Mouse (Mus musculus): Measurements from ENCODE around the gene Pde7b.

The Pde7b gene

DNA sequence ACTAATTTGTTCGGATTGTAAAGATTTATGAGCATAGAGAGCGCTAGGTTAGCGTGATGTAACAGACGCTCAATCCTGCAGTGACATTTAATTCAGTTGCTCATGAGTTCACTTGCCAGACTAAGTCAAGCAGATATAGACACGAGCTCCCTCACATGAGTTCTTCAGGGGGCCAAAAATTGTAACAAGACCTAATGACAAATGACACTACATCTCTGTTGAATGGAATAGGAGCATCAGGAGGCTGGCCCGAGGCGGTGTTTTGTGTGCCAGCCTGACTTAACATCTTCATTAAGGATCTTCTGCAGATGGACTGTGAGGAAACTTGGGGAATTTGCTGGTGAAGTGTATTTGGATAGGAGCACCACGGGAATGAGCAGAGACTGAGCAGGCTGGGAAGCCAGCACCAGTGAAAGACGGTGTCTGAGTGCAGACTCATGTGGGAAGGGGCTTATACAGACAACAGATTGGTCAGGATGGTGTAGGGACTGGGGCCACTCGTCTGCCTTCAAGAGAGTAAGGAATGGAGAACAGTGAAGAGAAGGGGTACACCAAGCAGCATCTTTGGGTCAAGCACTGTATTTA lies 303.5 kb downstream of the Pde7b start:
- DNase-seq (ENCODE audit: low read depth, low spot score) = no peak

GRCm38 (mm10) chr10:20420296-20420695 lies 304.6 kb downstream of the Pde7b start:
- DNase-seq (ENCODE audit: low read depth, low spot score) = no peak

DNA sequence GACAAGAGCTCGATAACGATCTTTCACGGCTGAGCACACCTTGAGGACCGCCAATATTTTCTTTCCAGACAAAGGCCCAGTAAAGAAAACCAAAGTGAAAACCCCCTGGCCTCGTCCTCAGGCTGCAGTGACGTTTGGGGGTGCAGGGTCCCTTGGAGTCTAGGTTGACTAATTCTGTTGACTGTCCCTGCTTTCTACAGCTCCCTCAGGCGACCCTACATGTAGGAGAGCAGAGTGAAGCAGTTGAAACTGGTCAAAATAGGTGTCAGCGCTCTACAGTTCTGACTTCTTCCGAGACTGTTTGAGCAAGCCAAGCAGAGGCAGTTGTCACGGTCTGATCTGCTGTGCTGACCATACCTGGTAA lies 306.0 kb downstream of the Pde7b start:
- no peak for DNase-seq (ENCODE audit: low read depth, low spot score)

DNA sequence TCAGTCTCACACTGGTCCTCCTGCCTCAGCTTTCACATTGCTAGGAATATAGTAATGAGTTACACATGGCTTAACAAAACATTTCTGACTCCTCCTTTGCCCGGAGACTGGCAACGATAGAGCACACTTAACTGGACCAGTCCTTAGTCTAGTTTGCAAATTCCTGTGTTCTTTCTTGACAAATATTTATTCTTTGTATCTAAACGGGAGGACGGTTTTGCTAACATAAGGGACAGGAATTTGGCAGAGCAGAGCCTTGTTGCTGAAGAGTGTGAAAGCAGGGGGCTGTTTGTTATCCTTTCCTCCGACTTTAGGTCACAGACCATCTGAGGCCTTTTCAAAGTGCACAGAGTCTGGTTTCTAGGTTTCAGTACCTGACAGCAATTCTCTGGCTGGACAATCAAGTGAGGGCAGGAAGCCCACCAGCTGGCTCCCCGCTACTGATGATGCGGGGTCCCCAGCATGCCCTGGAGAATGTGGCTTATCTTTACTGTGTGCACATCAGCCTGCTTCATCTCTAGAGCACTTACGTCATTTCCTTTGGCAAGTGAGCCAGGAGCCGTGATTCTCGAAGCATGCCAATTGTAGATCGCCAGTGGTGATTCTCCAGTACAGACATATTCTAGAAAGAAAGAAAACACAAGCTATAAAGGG lies 306.5 kb downstream of the Pde7b start:
- no peak for DNase-seq (ENCODE audit: low read depth, low spot score)

DNA sequence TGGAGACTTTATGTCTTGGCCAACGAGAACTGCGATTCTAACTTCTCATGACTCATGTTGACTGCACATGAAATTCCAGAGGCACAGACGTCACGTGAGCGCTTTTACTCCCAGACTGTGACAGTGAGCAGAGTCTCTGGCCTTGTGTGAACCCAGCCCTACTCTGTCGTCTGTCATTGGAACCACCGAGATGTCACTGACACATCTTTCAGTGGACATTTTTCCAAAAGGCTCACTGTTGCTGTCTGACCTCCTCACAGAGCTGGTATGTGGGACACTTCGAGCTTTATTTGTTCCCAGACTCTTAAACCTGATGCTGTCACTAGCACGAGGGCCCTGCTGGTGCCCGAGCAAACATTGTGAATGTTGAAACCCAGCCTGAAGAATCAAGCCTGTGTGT lies 315.7 kb downstream of the Pde7b start:
- no peak for DNase-seq (ENCODE audit: low read depth, low spot score)

- DNase-seq (ENCODE audit: low read depth, low spot score) = no peak
Observed at GRCm38 (mm10) chr10:20408336-20408735, 316.5 kb downstream of the Pde7b start.

- DNase-seq (ENCODE audit: low read depth, low spot score) = no peak
Observed at GRCm38 (mm10) chr10:20405471-20405870, 319.4 kb downstream of the Pde7b start.

- no peak for DNase-seq (ENCODE audit: low read depth, low spot score)
Observed at GRCm38 (mm10) chr10:20402941-20403340, 321.9 kb downstream of the Pde7b start.

DNA sequence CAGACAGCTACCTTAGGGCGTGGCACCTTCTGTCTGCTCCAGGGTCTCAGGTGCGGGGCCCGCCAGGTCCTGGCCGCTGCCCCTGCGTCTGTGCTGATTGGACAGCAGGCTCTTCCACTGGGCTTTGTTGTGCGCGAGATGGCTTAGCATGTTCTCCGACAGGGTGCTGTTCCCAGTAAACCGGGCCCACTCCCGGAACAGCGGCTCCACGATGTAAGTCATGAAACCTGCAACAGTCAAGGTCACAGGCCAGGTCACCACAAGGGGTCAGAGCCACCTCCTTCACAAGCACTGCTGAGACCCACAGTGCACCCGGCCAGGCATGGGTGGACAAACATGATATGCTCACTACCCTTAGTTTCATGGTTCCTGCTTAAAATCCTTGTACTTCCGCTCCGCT lies 324.5 kb downstream of the Pde7b start:
- DNase-seq (ENCODE audit: low read depth, low spot score) = no peak

DNA sequence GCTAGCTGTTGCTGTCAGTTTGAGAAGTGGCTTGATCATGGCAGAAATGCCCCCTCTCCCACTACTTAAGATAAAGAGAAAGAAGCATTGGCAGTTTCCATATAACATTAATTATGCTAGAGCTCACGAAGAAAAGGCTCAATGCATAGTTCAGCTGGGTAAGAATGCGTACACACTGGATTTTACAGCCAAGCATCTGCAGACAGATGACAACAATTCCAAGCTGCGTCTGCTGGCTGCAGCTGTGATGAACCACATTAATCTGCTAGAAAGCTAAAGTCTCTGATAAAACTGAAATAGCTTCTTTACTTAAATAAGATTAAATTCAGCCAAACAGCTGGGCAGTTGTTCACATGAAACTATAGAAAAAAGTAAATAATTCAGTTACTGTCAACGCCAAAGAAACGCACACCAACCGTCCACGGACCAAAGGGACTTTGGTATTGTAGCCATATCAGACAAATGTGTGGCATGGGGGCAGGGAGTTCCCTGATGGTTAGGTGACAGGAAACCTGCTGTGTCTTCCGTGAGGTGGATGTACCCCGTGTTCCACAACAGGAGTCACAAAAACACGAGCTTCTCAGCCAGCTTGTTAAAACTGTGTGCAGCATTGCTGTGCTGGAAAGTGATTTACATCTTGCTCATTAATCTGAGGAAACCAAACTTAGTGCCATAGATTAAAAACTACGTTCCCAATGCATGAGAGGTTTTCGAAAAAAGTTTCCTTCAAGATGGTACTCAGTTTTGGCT lies 326.1 kb downstream of the Pde7b start:
- no peak for DNase-seq (ENCODE audit: low read depth, low spot score)

- DNase-seq (ENCODE audit: low read depth, low spot score) = no peak
Observed at GRCm38 (mm10) chr10:20398224-20398623, 326.7 kb downstream of the Pde7b start.

GRCm38 (mm10) chr10:20395778-20396177 lies 329.1 kb downstream of the Pde7b start:
- no peak for DNase-seq (ENCODE audit: low read depth, low spot score)

DNA sequence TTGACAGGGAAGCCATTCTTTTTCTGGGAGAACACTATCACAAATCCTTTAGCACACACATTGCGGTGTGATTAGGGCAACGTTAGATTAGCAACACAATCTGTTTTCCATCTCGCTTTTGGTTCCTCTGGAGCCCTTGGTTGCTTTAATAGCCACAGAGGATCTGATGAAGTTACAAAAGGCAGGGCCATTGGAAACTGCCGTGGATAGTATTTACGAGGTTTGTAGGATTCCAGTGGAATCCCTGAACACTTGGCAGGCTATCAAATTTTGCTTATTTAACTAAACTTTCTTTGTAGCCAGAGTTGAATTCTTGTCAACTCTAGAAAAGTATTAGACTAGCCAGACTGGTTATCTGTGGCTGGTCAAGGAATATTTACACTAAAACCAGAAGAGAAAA lies 330.1 kb downstream of the Pde7b start:
- DNase-seq (ENCODE audit: low read depth, low spot score) = no peak

GRCm38 (mm10) chr10:20390568-20390967 lies 334.3 kb downstream of the Pde7b start:
- DNase-seq (ENCODE audit: low read depth, low spot score) = no peak

GRCm38 (mm10) chr10:20382807-20383419 lies 342.0 kb downstream of the Pde7b start:
- no peak for DNase-seq (ENCODE audit: low read depth, low spot score)

DNA sequence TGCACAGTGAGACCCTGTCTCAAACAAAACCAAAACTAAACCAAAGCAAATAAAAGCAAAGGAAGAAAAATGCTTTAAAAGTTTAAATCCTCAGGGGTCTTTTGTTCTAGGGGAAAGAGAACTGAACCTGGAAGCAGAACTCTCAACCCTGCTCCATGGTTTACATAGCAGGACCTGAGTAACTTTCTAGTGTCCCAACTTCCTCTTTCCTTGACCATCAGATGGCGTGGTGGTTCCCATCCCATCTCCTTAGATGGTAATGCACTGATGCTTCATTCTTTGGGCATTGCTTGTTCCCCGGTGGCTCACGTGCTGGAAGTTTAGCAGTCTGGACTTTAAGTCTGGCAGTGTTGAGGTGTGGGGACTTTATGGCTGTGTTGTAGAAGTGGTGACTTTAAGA lies 343.5 kb downstream of the Pde7b start:
- no peak for DNase-seq (ENCODE audit: low read depth, low spot score)

DNA sequence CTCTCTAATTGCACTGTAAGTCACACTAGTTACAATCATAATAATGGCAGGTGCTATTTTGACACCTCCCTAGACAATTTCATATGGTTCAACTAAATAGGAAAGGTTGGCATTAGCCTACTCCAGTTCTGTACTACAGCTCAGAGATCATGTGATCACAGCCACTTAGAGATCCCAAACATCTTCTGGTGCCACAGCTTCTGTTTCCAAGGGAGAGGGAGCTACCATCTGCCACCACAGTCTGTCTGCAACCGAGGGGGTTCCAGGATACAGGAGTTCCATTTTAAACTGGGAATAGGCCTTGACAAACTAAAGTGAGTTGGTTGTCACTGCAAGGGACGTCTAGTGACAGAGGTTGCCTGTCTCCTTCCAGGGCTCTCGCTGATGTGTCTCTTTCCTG lies 344.1 kb downstream of the Pde7b start:
- DNase-seq (ENCODE audit: low read depth, low spot score) = no peak

- DNase-seq (ENCODE audit: low read depth, low spot score) = no peak
Observed at GRCm38 (mm10) chr10:20379071-20379735, 345.7 kb downstream of the Pde7b start.

- DNase-seq (ENCODE audit: low read depth, low spot score) = no peak
Observed at GRCm38 (mm10) chr10:20377621-20378020, 347.3 kb downstream of the Pde7b start.

DNA sequence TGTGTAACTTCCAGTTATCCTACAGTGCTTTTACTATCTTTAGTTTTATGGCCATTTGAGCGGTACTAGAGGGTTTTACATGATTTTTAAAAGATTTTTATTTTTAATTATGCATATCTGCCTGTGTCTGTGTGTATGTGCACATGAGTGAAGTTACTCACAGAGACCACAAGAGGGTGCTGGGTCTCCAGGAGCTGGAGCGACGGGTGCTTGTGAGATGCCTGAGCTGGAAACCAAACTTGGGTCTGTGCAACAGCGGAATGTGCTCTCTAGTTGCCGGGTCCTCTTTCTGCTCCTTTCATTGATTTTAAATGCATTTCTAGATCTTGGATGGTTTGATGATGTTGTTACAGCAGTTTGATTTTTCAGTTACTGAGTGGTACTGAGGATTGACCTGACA lies 352.8 kb downstream of the Pde7b start:
- no peak for DNase-seq (ENCODE audit: low read depth, low spot score)

GRCm38 (mm10) chr10:20362450-20363118 lies 362.3 kb downstream of the Pde7b start:
- no peak for DNase-seq (ENCODE audit: low read depth, low spot score)
